Mouse (Mus musculus): Measurements from ENCODE around the gene Tbcel.

GRCm38 (mm10) chr9:42378071-42378470, 129.5 kb downstream of the Tbcel start:
- TF ChIP-seq CTCF (IDR thresholded peaks at IDR 0.05; ENCODE audit: low read depth) (no peak), EP300 (IDR thresholded peaks at IDR 0.05; ENCODE audit: low read depth) (no peak)

All from liver, postnatal 0 days (tissue).